Mouse (Mus musculus): ENCODE results near the gene Rcn1. TPM values are rescaled to one million over a fixed set of nuclear protein-coding genes. Genes with fewer than 3 reads are reported as not detected.

Gene Rcn1
- polyA plus RNA-seq (2014; fragmentation: Illumina TruSeq; extraction: RNeasy Lipid Tissue Mini Kit (QIAGEN cat#74804)) = 307 TPM

DNA sequence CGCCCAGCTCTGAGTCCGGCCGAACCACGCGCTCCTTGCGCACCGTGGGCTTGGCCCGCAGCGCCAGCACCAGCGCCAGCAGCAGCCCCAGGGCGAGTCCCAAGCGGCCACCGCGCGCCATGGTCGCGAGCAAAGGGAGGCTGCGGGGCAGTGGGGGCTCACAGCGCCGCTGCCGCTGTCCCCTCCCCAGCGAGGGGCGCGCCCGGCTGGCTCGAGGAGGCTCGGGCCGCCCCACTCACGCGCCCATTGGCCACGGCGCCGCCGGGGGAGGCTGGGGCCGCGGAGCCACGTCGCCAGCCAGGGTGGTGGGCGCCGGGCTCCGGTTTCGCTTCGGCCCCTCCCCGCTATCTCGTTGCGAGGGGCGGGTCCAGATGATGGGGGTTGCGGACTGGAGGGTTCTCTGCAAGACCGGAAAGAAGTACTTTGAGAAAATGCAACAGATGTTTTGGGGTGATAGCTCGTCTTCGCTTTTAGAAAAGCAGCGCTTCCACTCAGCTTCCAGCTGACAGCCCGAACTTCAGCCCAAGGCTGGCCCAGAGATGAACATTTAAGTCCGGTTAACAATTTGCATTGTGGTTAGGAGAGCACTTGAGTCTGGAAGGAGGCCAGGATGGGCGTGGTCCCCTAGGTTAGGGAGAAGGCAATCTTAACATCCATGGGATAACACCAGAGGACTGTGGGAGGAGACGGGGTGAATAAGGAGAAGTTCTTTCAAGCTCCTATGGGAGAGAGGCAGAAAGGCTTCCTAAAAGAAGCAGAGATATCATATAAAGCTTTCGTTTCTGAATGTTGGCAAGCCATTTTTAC is at the start of gene Rcn1:
Gene Rcn1 (minus strand): TSS at position 235 of the 807 bp plus-strand sequence.

Other genes with a start within 250 kb of the Rcn1 start
- gene Them7, start 175.0 kb downstream of the Rcn1 start, polyA plus RNA-seq (2014; fragmentation: Illumina TruSeq; extraction: RNeasy Lipid Tissue Mini Kit (QIAGEN cat#74804)) = 0.80 TPM

Measured in ovary, adult 10 weeks (tissue).